Mouse (Mus musculus) embryo, embryonic 11.5 days (tissue): ENCODE measurements around the gene Tspan2.

Experiments used
- DNase-seq: peaks from one replicate; pipeline ENCODE4 v3.0.0-alpha.2; 2012; ENCODE audit warnings: low read depth, low spot score

Tspan2 gene

GRCm38 (mm10) chr3:102763713-102764400 lies 29.5 kb downstream of the Tspan2 start:
- no peak for DNase-seq

DNA sequence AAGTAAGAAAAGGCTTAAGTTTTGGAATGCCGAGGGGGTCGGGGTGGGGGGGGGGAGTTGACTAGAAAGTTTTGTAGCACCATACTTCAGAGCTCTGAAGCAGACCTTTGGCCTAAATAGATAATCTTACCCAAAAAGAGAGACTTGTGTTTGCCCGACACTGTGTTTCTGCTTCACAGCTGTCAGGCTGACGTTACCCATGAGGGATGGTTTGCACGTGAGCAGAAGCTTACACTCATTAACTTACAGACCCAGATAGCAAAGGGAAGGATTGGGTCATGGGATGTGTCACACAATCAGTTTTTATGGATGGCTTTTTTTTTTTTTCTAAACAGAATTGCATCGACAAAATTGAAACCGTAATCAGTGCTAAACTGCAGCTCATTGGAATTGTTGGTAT lies 30.5 kb downstream of the Tspan2 start:
- DNase-seq = no peak

DNA sequence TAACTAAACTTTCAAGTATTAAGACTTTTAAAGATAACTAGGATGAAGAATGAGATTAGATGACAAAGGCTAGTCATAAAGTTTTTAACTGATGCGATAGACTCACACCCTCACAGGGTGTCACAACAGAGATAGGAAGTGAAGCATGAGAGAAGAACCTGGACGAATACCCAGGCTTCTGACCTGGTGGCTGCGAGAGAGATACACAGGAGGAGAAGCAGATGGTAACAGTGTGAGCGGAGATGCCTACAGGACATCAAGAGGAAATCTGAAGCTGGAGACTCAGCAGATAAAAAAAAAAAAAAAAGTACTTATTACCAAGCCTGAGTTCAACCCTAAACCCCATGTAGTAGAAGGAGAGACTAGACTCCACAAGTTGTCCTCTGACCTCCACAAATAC lies 38.7 kb downstream of the Tspan2 start:
- no peak for DNase-seq

DNA sequence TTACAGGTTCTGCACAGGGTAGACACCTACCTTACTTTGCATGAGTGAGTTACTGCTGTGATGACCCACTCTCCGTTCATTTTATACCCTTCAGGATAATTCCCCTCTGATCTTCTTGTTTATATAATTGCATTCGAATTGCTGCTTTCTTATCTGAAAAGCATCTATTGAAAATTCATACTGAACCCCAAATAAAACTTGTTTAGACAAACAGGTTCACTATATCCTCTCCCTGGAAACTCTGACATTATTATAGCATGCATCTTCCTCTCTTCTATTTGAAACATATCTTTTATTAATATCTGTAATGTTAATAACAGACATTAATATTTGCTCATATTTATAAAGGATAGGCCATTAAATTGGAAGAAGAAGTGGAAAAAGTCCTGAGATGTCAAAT lies 48.3 kb downstream of the Tspan2 start, which contains the start of gene Tshb:
TSS of gene Tshb (minus strand) at position 101 of the 400 bp plus-strand sequence.
- no peak for DNase-seq

- DNase-seq = no peak
These were observed 53.0 kb downstream of the Tspan2 start for GRCm38 (mm10) chr3:102787369-102787768.

GRCm38 (mm10) chr3:102803937-102804336 lies 69.6 kb downstream of the Tspan2 start:
- peak; percentile 61 for DNase-seq

- DNase-seq = no peak
These were observed 108.1 kb downstream of the Tspan2 start for GRCm38 (mm10) chr3:102842386-102842785.

DNA sequence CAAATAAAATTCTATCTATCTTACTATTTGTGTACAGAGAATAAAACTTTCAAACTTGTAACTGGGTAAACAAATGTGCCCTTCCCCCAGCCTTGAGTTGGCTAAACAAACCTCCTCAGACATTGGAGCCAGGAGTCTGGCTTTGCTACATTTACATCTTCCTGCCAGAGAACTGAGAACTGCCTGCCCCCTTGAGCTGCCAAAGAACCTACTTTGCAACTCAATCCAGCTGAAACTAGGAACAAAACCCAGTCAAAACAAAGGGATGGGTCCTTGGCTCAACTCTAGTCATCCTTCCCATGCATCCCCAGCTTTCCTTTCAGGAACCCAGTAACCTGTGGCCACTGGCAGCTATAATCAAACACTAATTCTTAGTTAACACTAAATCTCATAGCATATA lies 114.3 kb downstream of the Tspan2 start:
- DNase-seq = no peak
